Mouse (Mus musculus): ENCODE data around the gene Gng13. TPM values are rescaled to one million over a fixed set of nuclear protein-coding genes. Genes with fewer than 3 reads are reported as not detected.

Gng13 gene
- polyA plus RNA-seq, 1 experiment from 2014 or later, result not detected

GRCm38 (mm10) chr17:25756378-25757242 is 39.6 kb downstream of the Gng13 start:
- H3K4me1 ChIP-seq (replicated peaks), result no peaks in the 10 kb centered on the region
- no peak overlapping the region for H3K27ac ChIP-seq (replicated peaks)
- no peak for ATAC-seq (ENCODE audit: insufficient read depth)
- no peak overlapping the region for H3K4me2 ChIP-seq
- H3K4me3 ChIP-seq (replicated peaks), result no peak overlapping the region
- no peaks in the 10 kb centered on the region for H3K9me3 ChIP-seq (replicated peaks)
- peaks cover 14% of the 10 kb centered on the region for H3K27me3 ChIP-seq
- WGBS (ENCODE audit: insufficient replicate concordance), result 60% methylated on average over 9 of the region's 9 CpGs
- no peak overlapping the region for H3K9ac ChIP-seq
- no peaks in the 10 kb centered on the region for H3K36me3 ChIP-seq (replicated peaks)

GRCm38 (mm10) chr17:25757691-25758090 is 40.7 kb downstream of the Gng13 start:
- Histone ChIP-seq H3K27ac (replicated peaks) (no peak overlapping the region), H3K4me2 (no peak overlapping the region), H3K9me3 (replicated peaks) (no peaks in the 10 kb centered on the region), H3K4me1 (replicated peaks) (no peaks in the 10 kb centered on the region), H3K27me3 (peaks cover 14% of the 10 kb centered on the region), H3K4me3 (replicated peaks) (no peak overlapping the region), H3K36me3 (replicated peaks) (no peaks in the 10 kb centered on the region), H3K9ac (no peak overlapping the region)
- 35% methylated on average over 3 of the region's 3 CpGs for WGBS (ENCODE audit: insufficient replicate concordance)
- no peak for ATAC-seq (ENCODE audit: insufficient read depth)

- 54% methylated on average over 8 of the region's 8 CpGs for WGBS (ENCODE audit: insufficient replicate concordance)
- H3K36me3 ChIP-seq (replicated peaks), result no peaks in the 10 kb centered on the region
- no peaks in the 10 kb centered on the region for H3K4me1 ChIP-seq (replicated peaks)
- H3K9ac ChIP-seq, result no peak overlapping the region
- H3K27ac ChIP-seq (replicated peaks), result no peak overlapping the region
- ATAC-seq (ENCODE audit: insufficient read depth), result no peak
- H3K9me3 ChIP-seq (replicated peaks), result no peaks in the 10 kb centered on the region
- no peak overlapping the region for H3K4me3 ChIP-seq (replicated peaks)
- peaks cover 14% of the 10 kb centered on the region for H3K27me3 ChIP-seq
- no peak overlapping the region for H3K4me2 ChIP-seq
Measured at GRCm38 (mm10) chr17:25760148-25760547, 43.2 kb downstream of the Gng13 start.

GRCm38 (mm10) chr17:25761561-25761970 is 44.6 kb downstream of the Gng13 start:
- WGBS (ENCODE audit: insufficient replicate concordance), result 47% methylated on average over 4 of the region's 4 CpGs
- H3K4me1 ChIP-seq (replicated peaks), result no peaks in the 10 kb centered on the region
- H3K9ac ChIP-seq, result no peak overlapping the region
- no peak overlapping the region for H3K4me3 ChIP-seq (replicated peaks)
- no peaks in the 10 kb centered on the region for H3K9me3 ChIP-seq (replicated peaks)
- H3K36me3 ChIP-seq (replicated peaks), result no peaks in the 10 kb centered on the region
- no peak overlapping the region for H3K27ac ChIP-seq (replicated peaks)
- H3K4me2 ChIP-seq, result no peak overlapping the region
- no peak for ATAC-seq (ENCODE audit: insufficient read depth)
- H3K27me3 ChIP-seq, result peaks cover 14% of the 10 kb centered on the region

GRCm38 (mm10) chr17:25762591-25762990 is 45.6 kb downstream of the Gng13 start:
- no peaks in the 10 kb centered on the region for H3K36me3 ChIP-seq (replicated peaks)
- H3K9ac ChIP-seq, result no peak overlapping the region
- peaks cover 14% of the 10 kb centered on the region for H3K27me3 ChIP-seq
- H3K9me3 ChIP-seq (replicated peaks), result no peaks in the 10 kb centered on the region
- H3K4me1 ChIP-seq (replicated peaks), result no peaks in the 10 kb centered on the region
- 18% methylated on average over 3 of the region's 3 CpGs for WGBS (ENCODE audit: insufficient replicate concordance)
- no peak for ATAC-seq (ENCODE audit: insufficient read depth)
- H3K4me3 ChIP-seq (replicated peaks), result no peak overlapping the region
- no peak overlapping the region for H3K4me2 ChIP-seq
- H3K27ac ChIP-seq (replicated peaks), result no peak overlapping the region

- ATAC-seq (ENCODE audit: insufficient read depth), result no peak
- no peaks in the 10 kb centered on the region for H3K9me3 ChIP-seq (replicated peaks)
- no peak overlapping the region for H3K27ac ChIP-seq (replicated peaks)
- H3K4me3 ChIP-seq (replicated peaks), result no peak overlapping the region
- H3K4me2 ChIP-seq, result no peak overlapping the region
- WGBS (ENCODE audit: insufficient replicate concordance), result 54% methylated on average over 5 of the region's 5 CpGs
- no peak overlapping the region for H3K9ac ChIP-seq
- H3K27me3 ChIP-seq, result peaks cover 19% of the 10 kb centered on the region
- H3K36me3 ChIP-seq (replicated peaks), result no peaks in the 10 kb centered on the region
- H3K4me1 ChIP-seq (replicated peaks), result no peaks in the 10 kb centered on the region
Measured at GRCm38 (mm10) chr17:25765886-25766285, 48.9 kb downstream of the Gng13 start.

Small RNAs within 50 kb of the gene (microRNA-seq; reads per million reads assigned to microRNA genes)
- not detected for gene Gm25083

Other genes with a start within 250 kb of the Gng13 start
- gene Sstr5, start 219.9 kb upstream of the Gng13 start, polyA plus RNA-seq (2015; fragmentation: Nextera tagmentation; extraction: Ambion mirVana), result not detected in 2 replicates
- 0.21 and 0.43 TPM in 2 replicates for gene Sox8, start 146.5 kb upstream of the Gng13 start, polyA plus RNA-seq (2015; fragmentation: Nextera tagmentation; extraction: Ambion mirVana)
- gene Lmf1, start 138.1 kb upstream of the Gng13 start, polyA plus RNA-seq (2015; fragmentation: Nextera tagmentation; extraction: Ambion mirVana), result 10.1 and 13.0 TPM in 2 replicates
- 21.1 and 24.2 TPM in 2 replicates for gene Chtf18, start 10.2 kb downstream of the Gng13 start, polyA plus RNA-seq (2015; fragmentation: Nextera tagmentation; extraction: Ambion mirVana)
- gene Rpusd1, start 10.5 kb downstream of the Gng13 start, polyA plus RNA-seq (2015; fragmentation: Nextera tagmentation; extraction: Ambion mirVana), result 6.4 and 6.6 TPM in 2 replicates
- not detected in 2 replicates for gene Mslnl, start 18.9 kb downstream of the Gng13 start, polyA plus RNA-seq (2015; fragmentation: Nextera tagmentation; extraction: Ambion mirVana)
- 2.5 and 2.7 TPM in 2 replicates for gene Msln, start 37.2 kb downstream of the Gng13 start, polyA plus RNA-seq (2015; fragmentation: Nextera tagmentation; extraction: Ambion mirVana)
- gene Narfl, start 56.6 kb downstream of the Gng13 start, polyA plus RNA-seq (2015; fragmentation: Nextera tagmentation; extraction: Ambion mirVana), result 13.2 and 14.8 TPM in 2 replicates
- gene Haghl, start 68.5 kb downstream of the Gng13 start, polyA plus RNA-seq (2015; fragmentation: Nextera tagmentation; extraction: Ambion mirVana), result 5.6 and 7.4 TPM in 2 replicates
- 0.03 and 0.07 TPM in 2 replicates for gene Ccdc78, start 69.4 kb downstream of the Gng13 start, polyA plus RNA-seq (2015; fragmentation: Nextera tagmentation; extraction: Ambion mirVana)
- gene Fam173a, start 75.7 kb downstream of the Gng13 start, polyA plus RNA-seq (2015; fragmentation: Nextera tagmentation; extraction: Ambion mirVana), result 54.9 and 59.6 TPM in 2 replicates
- not detected in 2 replicates for gene AC134908.4, start 78.5 kb downstream of the Gng13 start, polyA plus RNA-seq (2015; fragmentation: Nextera tagmentation; extraction: Ambion mirVana)
- 15.5 and 18.2 TPM in 2 replicates for gene Metrn, start 80.0 kb downstream of the Gng13 start, polyA plus RNA-seq (2015; fragmentation: Nextera tagmentation; extraction: Ambion mirVana)
- 0.07 and 0.12 TPM in 2 replicates for gene Fbxl16, start 91.9 kb downstream of the Gng13 start, polyA plus RNA-seq (2015; fragmentation: Nextera tagmentation; extraction: Ambion mirVana)
- 11.7 and 13.0 TPM in 2 replicates for gene Wdr24, start 106.5 kb downstream of the Gng13 start, polyA plus RNA-seq (2015; fragmentation: Nextera tagmentation; extraction: Ambion mirVana)
- gene Jmjd8, start 111.7 kb downstream of the Gng13 start, polyA plus RNA-seq (2015; fragmentation: Nextera tagmentation; extraction: Ambion mirVana), result 19.6 and 25.2 TPM in 2 replicates
- 114 and 130 TPM in 2 replicates for gene Stub1, start 116.2 kb downstream of the Gng13 start, polyA plus RNA-seq (2015; fragmentation: Nextera tagmentation; extraction: Ambion mirVana)
- gene Rhbdl1, start 120.1 kb downstream of the Gng13 start, polyA plus RNA-seq (2015; fragmentation: Nextera tagmentation; extraction: Ambion mirVana), result 0.25 and 0.48 TPM in 2 replicates
- 0.46 and 0.52 TPM in 2 replicates for gene Gm20683, start 124.6 kb downstream of the Gng13 start, polyA plus RNA-seq (2015; fragmentation: Nextera tagmentation; extraction: Ambion mirVana)
- gene Rhot2, start 127.7 kb downstream of the Gng13 start, polyA plus RNA-seq (2015; fragmentation: Nextera tagmentation; extraction: Ambion mirVana), result 10.8 and 12.6 TPM in 2 replicates
- 8.1 and 9.3 TPM in 2 replicates for gene Wdr90, start 144.3 kb downstream of the Gng13 start, polyA plus RNA-seq (2015; fragmentation: Nextera tagmentation; extraction: Ambion mirVana)
- 37.3 and 39.3 TPM in 2 replicates for gene Mcrip2, start 151.6 kb downstream of the Gng13 start, polyA plus RNA-seq (2015; fragmentation: Nextera tagmentation; extraction: Ambion mirVana)
- 46.4 and 49.4 TPM in 2 replicates for gene Mettl26, start 157.9 kb downstream of the Gng13 start, polyA plus RNA-seq (2015; fragmentation: Nextera tagmentation; extraction: Ambion mirVana)
- 0.35 and 0.59 TPM in 2 replicates for gene Wfikkn1, start 163.7 kb downstream of the Gng13 start, polyA plus RNA-seq (2015; fragmentation: Nextera tagmentation; extraction: Ambion mirVana)
- 6.6 and 8.4 TPM in 2 replicates for gene Rab40c, start 202.6 kb downstream of the Gng13 start, polyA plus RNA-seq (2015; fragmentation: Nextera tagmentation; extraction: Ambion mirVana)
- gene Pigq, start 227.8 kb downstream of the Gng13 start, polyA plus RNA-seq (2015; fragmentation: Nextera tagmentation; extraction: Ambion mirVana), result 156 and 174 TPM in 2 replicates
- gene Nhlrc4, start 227.8 kb downstream of the Gng13 start, polyA plus RNA-seq (2015; fragmentation: Nextera tagmentation; extraction: Ambion mirVana), result 6.1 and 6.7 TPM in 2 replicates
- 0.23 and 0.37 TPM in 2 replicates for gene A930017K11Rik, start 235.4 kb downstream of the Gng13 start, polyA plus RNA-seq (2015; fragmentation: Nextera tagmentation; extraction: Ambion mirVana)

Measured in liver, embryonic 15.5 days (tissue).